Mouse (Mus musculus): ENCODE measurements around the gene Sirt7. TPM values are rescaled to one million over a fixed set of nuclear protein-coding genes. Genes with fewer than 3 reads are reported as not detected.

The Sirt7 gene
- total RNA-seq, 1 experiment, result 29.4 TPM

GRCm38 (mm10) chr11:120630881-120631725 is 6.1 kb upstream of the Sirt7 start:
- TF ChIP-seq CHD2 (IDR thresholded peaks at IDR 0.05; ENCODE audit: low read depth, low read length) (no peak), ZNF384 (IDR thresholded peaks at IDR 0.05; ENCODE audit: low read depth, low read length) (no peak), MAFK (IDR thresholded peaks at IDR 0.05; ENCODE audit: insufficient read depth, low read depth, low read length) (no peak), ZC3H11A (IDR thresholded peaks at IDR 0.05; ENCODE audit: borderline replicate concordance, low read depth, low read length) (no peak)
- in situ Hi-C loops (cut with MboI; ENCODE audit: low sequenced_read_pairs in 2 of 2, unreplicated experiment in 2 of 2), result no loop called here
- no peak overlapping the region for H3K27ac ChIP-seq (ENCODE audit: insufficient read depth, low read depth, low read length, poor library complexity, severe bottlenecking)
- no peak overlapping the region; a peak in 1 of 4 replicates for H3K4me3 ChIP-seq (ENCODE audit: insufficient read depth in 1 of 2, low read depth in 1 of 2, low read length in 2 of 2, poor library complexity in 1 of 2, severe bottlenecking in 1 of 2)
- DNase-seq (ENCODE audit: low read depth, low spot score), result no peak
- H3K36me3 ChIP-seq (ENCODE audit: control insufficient read depth, insufficient read depth, low read length, poor library complexity, severe bottlenecking), result peaks cover 23% of the 10 kb centered on the region
- H3K9me3 ChIP-seq (ENCODE audit: control insufficient read depth, insufficient read depth, low read depth, low read length), result no peaks in the 10 kb centered on the region
- peaks cover 4 to 35% of the 10 kb centered on the region in 2 experiments for H3K4me1 ChIP-seq (ENCODE audit: control insufficient read depth in 2 of 2, insufficient read depth in 2 of 2, low read length in 2 of 2, poor library complexity in 1 of 2)
- peak overlapping the region; percentile 61; the same call in 1 of the 2 replicates for H3K9ac ChIP-seq (ENCODE audit: insufficient read depth, low read depth, low read length, poor library complexity, severe bottlenecking)

GRCm38 (mm10) chr11:120630401-120630871 is 5.4 kb upstream of the Sirt7 start:
- no peak for TF ChIP-seq CHD2 (IDR thresholded peaks at IDR 0.05; ENCODE audit: low read depth, low read length)
- TF ChIP-seq HCFC1 (IDR thresholded peaks at IDR 0.05; ENCODE audit: borderline replicate concordance, insufficient read depth, low read length), result no peak
- TF ChIP-seq ZNF384 (IDR thresholded peaks at IDR 0.05; ENCODE audit: low read depth, low read length), result no peak
- no peak for TF ChIP-seq MAFK (IDR thresholded peaks at IDR 0.05; ENCODE audit: insufficient read depth, low read depth, low read length)
- no peak for TF ChIP-seq ZC3H11A (IDR thresholded peaks at IDR 0.05; ENCODE audit: borderline replicate concordance, low read depth, low read length)
- peak overlapping the region; percentile 26 to 45; a peak in 3 of 4 replicates for H3K4me3 ChIP-seq (ENCODE audit: insufficient read depth in 1 of 2, low read depth in 1 of 2, low read length in 2 of 2, poor library complexity in 1 of 2, severe bottlenecking in 1 of 2)
- H3K4me1 ChIP-seq (ENCODE audit: control insufficient read depth in 2 of 2, insufficient read depth in 2 of 2, low read length in 2 of 2, poor library complexity in 1 of 2), result peaks cover 4 to 33% of the 10 kb centered on the region in 2 experiments
- DNase-seq (ENCODE audit: low read depth, low spot score), result no peak
- in situ Hi-C loops (cut with MboI; ENCODE audit: low sequenced_read_pairs in 2 of 2, unreplicated experiment in 2 of 2), result no loop called here
- peaks cover 23% of the 10 kb centered on the region for H3K36me3 ChIP-seq (ENCODE audit: control insufficient read depth, insufficient read depth, low read length, poor library complexity, severe bottlenecking)
- no peaks in the 10 kb centered on the region for H3K9me3 ChIP-seq (ENCODE audit: control insufficient read depth, insufficient read depth, low read depth, low read length)
- peak overlapping the region; percentile 61 for H3K9ac ChIP-seq (ENCODE audit: insufficient read depth, low read depth, low read length, poor library complexity, severe bottlenecking)
- H3K27ac ChIP-seq (ENCODE audit: insufficient read depth, low read depth, low read length, poor library complexity, severe bottlenecking), result peak overlapping the region; percentile 56

- no peaks in the 10 kb centered on the region for H3K9me3 ChIP-seq (ENCODE audit: control insufficient read depth, insufficient read depth, low read depth, low read length)
- H3K27ac ChIP-seq (ENCODE audit: insufficient read depth, low read depth, low read length, poor library complexity, severe bottlenecking), result peak overlapping the region; percentile 56
- DNase-seq (ENCODE audit: low read depth, low spot score), result no peak
- in situ Hi-C loops (cut with MboI; ENCODE audit: low sequenced_read_pairs in 2 of 2, unreplicated experiment in 2 of 2), result no loop called here
- peaks cover 4 to 33% of the 10 kb centered on the region in 2 experiments for H3K4me1 ChIP-seq (ENCODE audit: control insufficient read depth in 2 of 2, insufficient read depth in 2 of 2, low read length in 2 of 2, poor library complexity in 1 of 2)
- peaks cover 23% of the 10 kb centered on the region for H3K36me3 ChIP-seq (ENCODE audit: control insufficient read depth, insufficient read depth, low read length, poor library complexity, severe bottlenecking)
- peak overlapping the region; percentile 61 for H3K9ac ChIP-seq (ENCODE audit: insufficient read depth, low read depth, low read length, poor library complexity, severe bottlenecking)
- no peak for TF ChIP-seq HCFC1 (IDR thresholded peaks at IDR 0.05; ENCODE audit: borderline replicate concordance, insufficient read depth, low read length)
- TF ChIP-seq MAFK (IDR thresholded peaks at IDR 0.05; ENCODE audit: insufficient read depth, low read depth, low read length), result peak; percentile 98
- no peak for TF ChIP-seq CHD2 (IDR thresholded peaks at IDR 0.05; ENCODE audit: low read depth, low read length)
- H3K4me3 ChIP-seq (ENCODE audit: insufficient read depth in 1 of 2, low read depth in 1 of 2, low read length in 2 of 2, poor library complexity in 1 of 2, severe bottlenecking in 1 of 2), result peak overlapping the region; percentile 26 to 45; a peak in 3 of 4 replicates
Measured at GRCm38 (mm10) chr11:120629911-120630310, 4.9 kb upstream of the Sirt7 start.

- peaks cover 4 to 33% of the 10 kb centered on the region in 2 experiments for H3K4me1 ChIP-seq (ENCODE audit: control insufficient read depth in 2 of 2, insufficient read depth in 2 of 2, low read length in 2 of 2, poor library complexity in 1 of 2)
- H3K4me3 ChIP-seq (ENCODE audit: insufficient read depth in 1 of 2, low read depth in 1 of 2, low read length in 2 of 2, poor library complexity in 1 of 2, severe bottlenecking in 1 of 2), result peak overlapping the region; percentile 24 to 26; a peak in 3 of 4 replicates
- no peak for TF ChIP-seq CHD2 (IDR thresholded peaks at IDR 0.05; ENCODE audit: low read depth, low read length)
- TF ChIP-seq MAFK (IDR thresholded peaks at IDR 0.05; ENCODE audit: insufficient read depth, low read depth, low read length), result no peak
- no peak for TF ChIP-seq ZC3H11A (IDR thresholded peaks at IDR 0.05; ENCODE audit: borderline replicate concordance, low read depth, low read length)
- TF ChIP-seq ZNF384 (IDR thresholded peaks at IDR 0.05; ENCODE audit: low read depth, low read length), result no peak
- no peaks in the 10 kb centered on the region for H3K9me3 ChIP-seq (ENCODE audit: control insufficient read depth, insufficient read depth, low read depth, low read length)
- in situ Hi-C loops (cut with MboI; ENCODE audit: low sequenced_read_pairs in 2 of 2, unreplicated experiment in 2 of 2), result no loop called here
- H3K36me3 ChIP-seq (ENCODE audit: control insufficient read depth, insufficient read depth, low read length, poor library complexity, severe bottlenecking), result peaks cover 23% of the 10 kb centered on the region
- peak overlapping the region; percentile 56; the same call in 1 of the 2 replicates for H3K27ac ChIP-seq (ENCODE audit: insufficient read depth, low read depth, low read length, poor library complexity, severe bottlenecking)
- no peak for DNase-seq (ENCODE audit: low read depth, low spot score)
- peak overlapping the region; percentile 61 for H3K9ac ChIP-seq (ENCODE audit: insufficient read depth, low read depth, low read length, poor library complexity, severe bottlenecking)
Measured at GRCm38 (mm10) chr11:120629341-120629730, 4.3 kb upstream of the Sirt7 start.
